Mouse (Mus musculus) layer of hippocampus, adult 8-10 months (tissue): ENCODE results near the gene Trim65. TPM values are rescaled to one million over a fixed set of nuclear protein-coding genes. Genes with fewer than 3 reads are reported as not detected.

Experiments
- DNase-seq, 2 experiments: peaks; one replicate each; pipeline ENCODE4 v3.0.0; 2022; ENCODE audit warnings: low spot score in 2 of 2
- total RNA-seq, 4 experiments: library from RNA; stranded (reverse); gene quantifications; 2 replicates each; pipeline ENCODE4 v1.2.4; 2022

The Trim65 gene
- total RNA-seq, result 1 to 10 TPM; 7.2 to 10.0 (median 7.9) TPM

DNA sequence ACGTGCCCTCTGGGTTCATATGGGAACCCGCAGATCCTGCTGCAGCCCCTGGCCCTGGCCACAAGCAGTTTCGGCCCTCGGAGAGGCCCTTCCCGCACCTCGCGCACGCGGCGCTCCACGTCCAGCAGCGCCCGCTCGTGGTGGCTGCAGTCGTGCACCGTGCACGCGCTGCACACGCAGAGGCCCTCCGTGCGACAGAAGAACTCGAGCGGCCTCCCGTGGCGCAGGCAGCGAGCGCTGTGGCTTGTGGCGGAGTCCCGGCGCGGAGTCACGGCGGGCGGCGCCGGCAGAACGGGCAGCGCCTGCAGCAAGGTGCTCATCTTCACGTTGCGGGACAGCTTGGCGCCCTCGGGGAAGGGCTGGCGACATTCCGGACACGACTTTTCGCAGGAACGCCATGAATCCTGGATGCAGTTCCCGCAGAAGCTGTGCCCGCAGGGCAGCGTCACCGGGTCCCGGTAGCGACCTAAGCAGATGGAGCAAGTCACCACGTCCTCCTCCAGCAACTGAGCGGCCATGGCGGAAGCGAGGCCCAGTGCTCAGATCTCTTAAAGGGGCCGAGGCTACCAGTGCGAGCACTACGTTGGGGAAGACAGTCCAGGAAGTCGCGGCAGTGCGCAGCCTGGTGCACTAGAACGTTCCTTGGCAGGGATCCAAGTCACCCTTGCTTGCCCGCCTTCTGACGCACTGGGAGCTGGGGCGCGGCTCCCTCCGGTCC lies at the start of gene Trim65:
TSS of gene Trim65 (minus strand) at position 641 of the 718 bp plus-strand sequence.
- peak; percentile 73 to 86 for DNase-seq

DNA sequence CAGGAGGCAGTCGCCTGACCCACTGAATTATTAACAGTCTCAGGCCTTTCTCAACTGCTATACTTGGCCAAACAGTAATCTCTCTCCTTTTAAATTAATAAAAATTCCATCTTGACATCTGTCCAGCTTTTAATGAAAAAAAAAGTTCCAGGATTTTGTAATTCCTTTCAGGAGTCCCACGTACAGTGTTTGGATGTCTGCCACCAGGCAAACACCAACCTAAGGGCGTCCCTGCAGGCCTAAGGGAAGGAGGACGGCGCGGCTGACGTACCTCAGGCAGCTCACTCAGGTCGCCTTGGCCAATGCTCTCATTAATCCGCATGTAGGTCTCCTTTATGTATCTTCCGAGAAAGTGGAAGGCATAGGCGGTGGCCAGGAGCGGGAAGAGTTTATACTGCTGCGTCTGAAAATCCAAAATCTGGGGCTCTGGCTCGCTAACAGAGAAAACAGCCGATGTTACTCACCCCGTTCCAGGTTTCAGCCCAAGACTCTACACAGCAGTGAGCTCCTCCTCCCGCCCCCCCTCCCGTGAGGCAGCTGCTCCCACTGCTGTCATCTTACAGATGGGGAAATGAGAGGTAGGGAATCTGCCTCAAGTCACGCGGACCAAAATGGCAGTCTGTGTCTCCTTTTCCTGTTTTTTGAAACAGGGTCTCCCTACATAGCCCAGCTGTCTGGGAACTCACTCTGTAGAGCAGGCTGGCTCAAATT lies 47.6 kb upstream of the Trim65 start:
- DNase-seq, result no peak

DNA sequence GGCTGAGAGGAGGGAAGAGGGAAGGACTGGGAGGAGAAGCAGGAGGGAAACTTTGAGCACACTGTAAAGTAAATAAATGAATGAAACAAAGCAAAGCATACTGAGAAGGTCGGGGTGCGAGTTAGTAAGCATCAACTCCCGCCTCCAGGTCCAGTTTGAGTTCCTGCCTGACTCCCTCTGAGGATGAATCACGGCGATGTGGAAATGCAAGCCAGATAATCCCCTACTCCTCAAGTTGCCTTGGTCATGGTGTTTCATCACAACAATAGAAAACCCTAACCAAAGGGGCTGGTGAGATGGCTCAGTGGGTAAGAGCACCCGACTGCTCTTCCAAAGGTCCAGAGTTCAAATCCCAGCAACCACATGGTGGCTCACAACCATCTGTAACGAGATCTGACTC lies 45.1 kb upstream of the Trim65 start:
- no peak for DNase-seq

DNA sequence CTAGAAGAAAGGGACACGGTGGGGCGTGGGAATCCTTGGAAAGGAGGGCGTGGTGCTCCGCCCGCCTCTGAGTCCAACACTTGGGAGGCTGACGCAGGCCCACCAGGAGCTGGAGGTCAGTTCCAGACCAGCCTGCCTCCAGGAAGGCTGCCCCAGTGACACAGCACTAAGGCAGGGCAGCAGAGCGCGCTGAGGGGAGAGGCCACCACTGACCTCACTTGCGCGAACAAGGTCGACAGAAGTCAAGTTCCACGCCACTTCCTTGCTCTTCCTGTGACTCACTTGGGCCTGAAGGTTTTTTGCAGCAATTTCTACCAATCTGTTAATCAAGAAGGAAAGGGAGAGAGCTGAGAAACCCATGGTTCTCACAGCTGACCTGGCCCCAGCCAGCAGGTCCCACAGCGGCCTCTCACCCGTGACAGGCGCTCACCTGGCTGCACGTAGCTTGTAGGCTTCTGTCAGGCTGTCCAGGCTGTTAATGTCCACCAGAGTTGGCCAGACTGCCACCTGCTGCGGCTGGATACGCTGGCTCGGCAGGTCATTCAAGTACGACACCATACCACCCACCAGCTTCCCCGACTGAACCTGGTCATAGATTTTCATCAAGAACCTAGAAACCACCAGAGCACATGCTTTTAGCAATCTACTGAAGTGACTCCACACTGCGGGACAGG lies 44.0 kb upstream of the Trim65 start:
- no peak for DNase-seq

DNA sequence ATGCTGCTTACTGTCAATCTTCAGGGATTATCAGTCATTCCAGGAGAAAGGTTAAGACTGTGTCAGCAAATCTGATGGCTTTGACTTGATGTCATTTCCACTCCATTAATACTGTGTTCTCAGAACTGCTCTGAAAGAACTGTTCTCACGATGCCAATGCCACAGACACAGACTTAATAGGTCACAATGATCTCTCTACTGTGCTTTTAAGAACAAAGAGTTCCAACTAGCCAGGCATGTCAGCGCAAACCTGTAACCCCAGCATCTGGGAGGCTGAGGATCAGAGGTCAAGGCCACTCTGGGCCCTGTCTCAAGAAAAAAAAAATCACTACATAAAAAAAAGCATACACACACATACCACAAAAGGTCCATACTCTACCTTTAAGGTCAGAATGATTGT lies 41.0 kb upstream of the Trim65 start:
- DNase-seq, result no peak

DNA sequence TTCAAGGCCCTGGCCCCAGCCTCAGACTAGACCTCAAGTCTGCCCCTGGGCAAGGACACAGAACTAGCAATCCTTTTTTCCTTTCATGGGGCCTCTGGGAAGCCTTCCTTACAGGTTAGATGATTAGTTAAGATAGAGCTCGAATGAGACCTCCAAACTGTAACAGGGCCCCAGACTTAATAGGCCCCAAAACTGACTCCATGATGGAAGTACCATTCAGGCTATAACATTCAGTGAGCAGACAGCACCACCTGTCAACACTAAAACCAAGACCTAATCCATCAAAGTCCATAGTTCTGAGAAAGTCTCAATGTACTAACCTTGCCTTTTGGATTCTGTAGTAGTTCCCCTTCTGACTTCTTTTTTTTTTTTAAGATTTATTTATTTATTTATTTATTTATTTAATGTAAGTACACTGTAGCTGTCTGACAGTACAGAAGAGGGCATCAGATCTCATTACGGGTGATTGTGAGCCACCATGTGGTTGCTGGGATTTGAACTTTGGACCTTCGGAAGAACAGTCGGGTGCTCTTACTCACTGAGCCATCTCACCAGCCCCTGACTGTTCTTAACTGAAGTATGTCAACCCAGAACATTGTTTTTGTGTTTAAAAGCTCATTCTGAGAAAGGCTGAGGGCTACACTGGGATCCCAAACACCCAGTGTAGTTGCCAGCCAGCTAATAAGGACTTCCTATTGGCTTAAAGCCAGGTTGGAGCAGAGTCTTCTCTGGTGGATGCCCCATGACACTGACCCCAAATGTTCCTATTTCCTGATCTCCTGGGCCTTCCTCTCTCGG lies 39.3 kb upstream of the Trim65 start:
- no peak for DNase-seq

DNA sequence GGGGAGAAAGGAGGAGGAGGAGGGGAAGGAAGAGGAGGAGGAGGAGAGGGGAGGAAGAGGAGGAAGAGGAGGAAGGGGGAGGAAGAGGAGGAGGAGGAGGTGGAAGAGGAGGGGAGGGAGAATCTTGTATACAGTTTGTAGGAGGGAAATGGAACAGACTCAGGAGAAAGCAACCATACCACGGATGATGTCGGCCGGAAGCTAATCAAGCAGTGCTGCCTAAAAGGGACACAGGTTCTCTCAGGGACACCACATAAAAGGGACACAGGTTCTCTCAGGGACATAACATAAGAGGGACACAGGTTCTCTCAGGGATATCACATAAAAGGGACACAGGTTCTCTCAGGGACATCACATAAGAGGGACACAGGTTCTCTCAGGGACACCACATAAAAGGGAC lies 38.3 kb upstream of the Trim65 start:
- no peak for DNase-seq

DNA sequence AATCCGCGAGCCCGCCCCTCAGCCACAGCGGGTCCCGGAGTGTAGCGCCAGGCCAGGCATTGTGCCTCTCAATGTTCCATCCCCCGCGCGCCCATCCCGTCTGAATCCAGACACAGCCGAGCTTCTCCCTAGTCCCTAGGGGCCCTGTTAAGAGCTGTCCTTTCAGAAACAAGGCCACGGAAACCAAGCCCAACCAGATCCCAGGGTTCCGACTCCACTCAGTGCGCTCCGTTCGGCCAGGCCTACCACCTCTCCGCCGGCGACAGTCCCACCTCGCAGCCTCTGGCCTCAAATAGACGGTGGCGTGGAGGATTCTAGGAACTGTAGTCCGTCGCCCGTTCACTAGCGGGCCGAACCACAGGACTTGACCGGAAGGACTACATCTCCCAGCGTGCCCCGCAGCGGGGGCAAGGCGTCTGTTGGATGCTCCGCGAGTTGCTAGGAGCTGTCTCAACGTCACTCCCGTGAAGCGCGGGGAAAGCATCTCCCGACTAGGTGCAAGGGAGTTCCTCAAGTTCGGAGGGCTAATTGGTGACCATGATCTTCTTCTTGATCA lies 37.0 kb upstream of the Trim65 start, which contains the start of gene Fbf1:
TSS of gene Fbf1 (minus strand) at position 283 of the 556 bp plus-strand sequence.
- peak; percentile 96 to 97 for DNase-seq

DNA sequence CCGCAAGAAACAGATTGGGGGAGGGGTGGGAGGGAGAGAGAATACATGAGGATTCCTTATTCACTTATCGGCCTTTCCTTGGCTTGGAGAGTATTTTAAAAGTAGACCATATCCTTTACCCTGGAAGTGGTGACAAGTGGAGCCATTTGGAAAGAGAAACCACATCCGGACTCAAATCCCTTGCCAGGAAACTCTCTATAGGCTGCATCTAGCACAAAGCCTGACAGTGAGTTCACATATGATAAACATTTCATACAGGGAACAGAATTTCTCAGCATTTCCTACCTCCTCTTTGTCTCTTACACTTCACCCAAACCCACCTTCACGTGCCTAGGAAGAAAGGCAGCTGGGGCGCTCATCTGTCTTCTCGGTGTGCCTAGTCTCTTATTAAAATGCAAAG lies 36.3 kb upstream of the Trim65 start:
- DNase-seq, result no peak

DNA sequence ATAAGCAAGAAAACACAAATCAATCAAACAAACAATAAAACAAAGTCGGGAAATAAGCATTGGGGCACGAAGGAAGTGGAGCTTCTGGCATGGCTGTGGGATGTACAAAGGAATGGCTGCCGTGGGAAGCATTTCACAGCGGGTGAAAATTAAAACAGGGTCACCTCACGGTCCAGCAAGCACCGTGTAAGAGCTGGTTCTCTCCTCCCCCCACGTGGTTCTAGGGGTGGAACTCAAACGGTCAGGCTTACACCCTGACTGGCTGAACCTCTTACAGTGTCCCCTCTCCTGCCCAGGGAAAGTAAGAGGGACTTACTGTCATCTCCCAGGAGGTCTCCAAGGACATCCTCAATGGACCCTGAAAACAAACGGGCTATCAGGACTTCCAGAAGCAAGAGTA lies 32.1 kb upstream of the Trim65 start:
- DNase-seq, result no peak

DNA sequence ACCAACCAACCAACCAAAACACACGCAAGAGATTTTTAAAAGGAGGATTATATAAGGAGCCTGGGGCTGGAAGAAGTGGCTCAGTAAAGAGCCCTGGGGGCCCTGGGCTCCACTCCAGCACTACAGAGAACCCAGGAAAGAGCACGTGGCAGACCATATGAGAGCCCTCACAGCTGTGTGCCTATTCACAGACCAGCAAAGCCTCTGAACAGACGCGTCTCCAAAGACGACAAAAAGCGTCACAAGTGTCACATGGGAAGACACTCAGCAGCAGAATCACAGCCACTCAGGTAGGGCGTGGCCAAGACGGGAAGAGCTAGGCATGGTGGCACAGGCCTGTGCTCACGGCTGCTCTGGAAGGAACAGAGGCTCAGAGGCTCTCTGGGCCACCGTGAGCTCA lies 31.2 kb upstream of the Trim65 start:
- peak; percentile 58 to 66 for DNase-seq

DNA sequence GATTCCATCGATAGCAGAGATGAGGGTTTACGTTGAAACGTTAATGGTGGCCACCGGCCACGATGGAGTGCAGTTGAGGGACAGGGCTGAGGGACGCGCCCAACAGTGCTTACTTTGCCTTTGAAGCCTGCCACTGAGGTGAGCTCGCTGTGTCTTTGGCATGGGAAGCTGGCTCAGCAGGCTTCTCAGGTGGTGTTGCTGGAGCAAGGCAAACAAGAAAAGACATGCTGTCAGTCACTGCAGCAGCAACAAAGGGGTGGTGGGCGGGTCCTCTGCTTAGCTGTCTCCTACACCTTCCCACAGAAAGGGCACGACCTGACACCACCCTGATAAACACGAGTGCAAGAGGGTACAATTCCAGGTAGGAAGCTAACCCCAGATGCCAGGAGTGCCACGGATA lies 30.4 kb upstream of the Trim65 start:
- DNase-seq, result no peak

DNA sequence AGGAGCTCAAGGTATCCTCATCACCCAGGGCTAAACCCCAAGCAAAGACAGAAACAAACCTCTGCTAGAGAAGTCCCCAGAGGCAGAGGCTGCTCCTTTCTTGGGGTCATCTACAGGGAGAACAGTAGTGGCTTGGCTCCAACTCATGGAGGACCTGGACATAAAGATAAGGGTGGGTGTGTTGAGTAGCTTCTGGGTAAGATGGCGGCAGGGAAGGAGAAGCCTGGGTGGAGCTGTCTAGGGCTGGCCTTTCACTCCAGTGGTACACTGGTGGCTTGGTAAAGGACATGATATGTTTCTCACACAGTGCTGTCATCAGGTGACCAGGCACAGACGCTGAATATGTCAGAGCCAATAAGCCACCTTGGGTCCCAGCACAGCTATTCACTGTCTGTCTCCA lies 20.0 kb upstream of the Trim65 start:
- no peak for DNase-seq

DNA sequence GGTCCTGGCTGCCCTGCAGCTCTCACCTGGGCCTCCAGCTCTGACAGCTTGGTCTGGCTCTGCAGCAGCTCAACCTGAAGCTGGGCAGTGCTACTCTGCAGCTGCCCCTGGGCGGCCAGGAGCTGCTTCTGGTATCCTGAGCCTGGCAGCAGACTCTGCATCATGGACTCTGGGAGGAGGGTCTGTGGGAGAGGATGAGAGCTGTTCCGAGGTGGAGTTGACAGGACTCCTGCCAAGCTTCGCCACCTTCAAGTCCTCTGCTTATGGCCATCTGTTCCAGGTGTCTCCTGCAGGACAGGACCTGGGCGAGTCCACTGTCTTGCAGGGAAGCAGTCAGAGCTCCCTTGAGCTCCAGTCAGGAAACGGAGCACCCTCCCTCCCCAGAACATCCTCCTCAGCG lies 18.4 kb upstream of the Trim65 start:
- DNase-seq, result no peak

DNA sequence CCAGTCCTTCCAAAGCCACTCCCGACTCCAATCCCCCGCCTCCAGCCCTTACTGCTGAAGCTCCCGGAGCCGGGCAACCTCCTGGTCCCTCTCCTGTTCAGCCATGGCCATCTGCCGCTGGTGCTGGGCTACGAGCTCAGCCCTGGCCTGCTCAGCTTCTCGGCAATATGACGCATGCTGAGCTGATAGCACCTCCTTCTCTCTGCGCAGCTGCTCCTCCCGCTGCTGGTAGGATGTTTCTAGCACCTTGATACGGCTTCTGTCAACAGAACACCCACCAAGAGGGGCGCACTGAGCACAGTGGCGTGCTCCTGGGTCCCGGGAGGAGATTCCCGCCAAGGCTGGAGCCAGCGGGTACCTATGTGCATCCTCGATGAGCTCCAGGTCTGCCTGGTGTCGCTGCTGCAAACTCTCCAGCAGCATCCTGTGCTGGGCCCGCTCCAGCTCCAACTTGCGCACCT lies 17.9 kb upstream of the Trim65 start:
- peak in 1 of 2 experiments; percentile 64 for DNase-seq

DNA sequence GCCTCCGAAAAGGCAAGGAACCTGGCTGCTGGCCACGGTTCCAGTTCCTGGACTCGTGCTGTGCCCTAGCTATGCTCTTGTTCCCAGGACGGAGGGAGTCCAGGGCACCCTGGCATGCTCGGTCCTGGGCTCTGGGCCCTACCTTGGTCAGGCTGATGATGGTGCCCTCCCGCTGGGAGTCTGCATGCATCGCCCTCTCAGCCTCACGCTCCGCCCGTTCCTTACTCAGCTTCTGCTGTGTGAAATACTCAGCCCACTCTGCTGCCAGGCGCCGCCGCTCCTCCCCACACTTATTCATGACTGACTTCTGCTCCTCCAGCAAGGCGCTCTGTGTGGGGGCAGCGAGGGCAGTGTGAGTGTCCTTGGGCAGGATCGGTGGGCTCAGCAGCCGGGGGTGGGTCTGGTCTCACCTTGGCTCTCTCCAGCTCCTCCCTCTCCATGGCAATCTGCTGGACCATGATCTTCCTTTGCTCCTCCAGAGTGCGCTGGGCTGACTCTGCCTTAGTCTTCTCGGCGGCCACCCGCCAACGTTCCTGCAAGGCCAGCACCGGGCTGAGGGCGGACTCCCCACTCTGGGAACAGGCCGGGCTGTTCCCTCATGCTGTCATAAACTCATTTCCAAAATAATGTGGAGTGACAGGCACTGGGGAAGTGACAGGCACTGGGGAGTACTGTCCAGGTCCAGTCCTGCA lies 15.5 kb upstream of the Trim65 start:
- DNase-seq, result peak; percentile 68

DNA sequence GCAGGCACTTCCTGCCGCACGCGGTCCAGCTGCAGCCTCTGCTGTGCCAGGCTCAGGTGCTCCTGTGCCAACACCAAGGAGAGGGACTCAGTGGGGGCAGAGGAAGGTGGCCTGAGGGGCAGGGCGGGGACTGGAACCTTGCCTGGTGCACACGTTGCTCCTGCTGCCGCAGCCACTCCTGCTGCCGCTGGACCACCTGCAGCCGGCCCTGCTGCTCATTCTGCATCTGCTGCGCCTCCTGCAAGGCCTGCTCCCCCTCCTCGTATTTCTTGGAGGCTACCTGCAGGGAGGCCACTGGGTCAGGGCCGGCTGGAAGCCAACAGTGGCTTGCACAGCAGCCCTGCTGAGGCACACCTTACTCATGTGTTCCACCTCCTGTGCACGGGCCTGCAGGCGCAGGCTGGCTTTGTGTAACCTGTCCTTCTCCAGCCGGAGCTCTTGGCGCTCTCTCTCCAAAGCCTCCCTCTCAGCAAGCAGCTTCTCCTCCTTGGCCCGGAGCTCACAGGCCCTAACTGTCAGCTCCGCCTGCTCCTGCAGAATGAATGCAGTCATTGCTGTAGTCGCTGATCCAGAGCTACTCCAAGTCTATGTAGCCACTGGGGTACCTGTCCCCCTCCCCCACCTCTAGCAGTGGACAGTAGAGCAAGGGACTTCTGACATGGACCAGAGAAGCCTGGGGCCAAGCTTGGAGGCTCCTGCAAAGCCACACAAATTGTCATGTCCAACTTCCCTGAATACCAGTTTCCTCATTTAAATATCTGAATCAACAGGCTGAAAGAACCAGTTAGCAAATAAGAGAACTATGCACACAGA lies 14.8 kb upstream of the Trim65 start:
- no peak for DNase-seq

DNA sequence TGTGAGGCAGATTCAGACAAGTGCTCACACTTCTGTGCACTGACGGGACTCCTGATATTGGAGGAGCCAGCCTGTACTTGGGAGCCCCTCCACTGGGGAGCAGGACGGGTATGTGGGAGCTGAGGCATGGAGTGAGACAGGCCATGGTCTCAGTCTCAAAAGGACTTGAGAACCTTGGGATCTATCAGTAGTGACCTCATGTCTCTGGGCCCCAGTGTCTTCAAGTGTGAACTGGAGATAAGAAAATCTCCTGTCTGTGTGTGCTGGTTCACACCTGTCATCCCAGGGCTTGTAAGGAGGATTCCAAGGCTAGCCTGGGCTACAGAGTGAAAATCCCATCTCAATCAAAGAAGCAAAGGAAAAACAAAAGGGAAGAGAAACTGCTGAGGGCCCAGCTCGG lies 12.5 kb upstream of the Trim65 start:
- DNase-seq, result no peak

DNA sequence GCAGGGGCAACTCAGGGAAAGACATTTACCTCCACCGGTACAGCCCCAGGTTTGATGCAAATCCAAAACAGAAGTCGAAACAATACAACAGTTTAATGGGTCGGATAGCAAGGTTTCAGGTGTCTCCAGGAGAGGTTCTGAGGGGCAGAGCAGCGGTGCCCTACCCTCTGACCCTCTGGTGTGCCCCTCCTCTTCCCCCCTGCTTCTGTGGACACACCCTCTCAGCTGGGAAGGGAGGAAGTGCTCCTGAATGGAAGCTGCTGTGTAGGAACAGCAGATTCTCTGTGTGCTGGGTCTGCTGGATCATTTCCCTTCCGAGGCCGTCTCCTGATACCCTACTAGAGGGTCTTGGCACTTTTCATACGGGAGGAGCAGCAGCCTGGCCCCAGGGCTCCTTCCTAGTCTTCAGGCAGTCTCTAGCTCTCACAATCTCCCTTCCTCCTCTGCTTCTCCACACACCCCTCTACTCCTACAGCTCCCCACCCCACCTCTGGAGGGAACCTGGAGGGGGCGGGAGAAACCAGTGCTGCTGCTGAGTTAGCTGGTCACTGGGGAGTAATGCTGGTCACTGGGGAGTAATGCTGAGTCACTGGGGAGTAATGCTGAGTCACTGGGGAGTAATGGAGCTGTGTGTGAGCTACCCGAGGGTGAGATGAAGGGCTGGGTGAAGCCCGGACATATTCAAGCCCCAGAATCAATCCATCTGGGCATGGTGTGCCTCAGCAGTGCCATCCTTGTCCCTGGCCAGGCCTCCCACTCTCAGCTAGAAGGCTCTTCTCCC lies 11.5 kb upstream of the Trim65 start:
- DNase-seq, result no peak
